Mouse (Mus musculus): ENCODE data around the gene Manf. TPM values are rescaled to one million over a fixed set of nuclear protein-coding genes. Genes with fewer than 3 reads are reported as not detected.

Gene Manf
- polyA plus RNA-seq, 1 experiment from 2014 or later = 242 TPM

DNA sequence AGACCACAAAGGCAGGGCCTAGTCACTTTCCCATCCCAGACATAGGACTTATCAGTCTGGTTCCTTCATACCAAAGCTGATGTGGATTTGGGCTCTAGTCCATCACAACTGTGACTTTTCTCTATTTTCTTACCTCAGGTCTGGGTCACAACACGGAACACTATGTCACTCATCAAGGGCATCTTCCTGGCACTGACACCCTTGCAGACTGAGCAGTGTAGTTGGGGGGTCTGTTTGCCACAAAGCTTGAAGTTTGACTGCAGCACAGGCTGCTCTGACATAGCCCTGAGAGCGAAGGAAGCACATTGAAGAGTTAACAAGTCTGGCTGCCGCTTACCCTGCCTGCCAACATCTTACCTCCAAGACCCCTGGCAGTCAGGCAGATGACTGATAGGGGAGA is 8.7 kb downstream of the Manf start:
- Histone ChIP-seq H3K4me2 (peak overlapping the region; percentile 98), H3K36me3 (peaks cover 62% of the 10 kb centered on the region), H3K9ac (peak overlapping the region; percentile 58; the same call in 1 of the 2 replicates), H3K9me3 (no peaks in the 10 kb centered on the region), H3K4me3 (peak overlapping the region; percentile 25), H3K27me3 (no peaks in the 10 kb centered on the region), H3K27ac (no peak overlapping the region), H3K4me1 (peaks cover 52% of the 10 kb centered on the region)
- ATAC-seq (ENCODE audit: insufficient number of reproducible peaks, insufficient read depth, low FRiP score, low TSS enrichment, low read depth) = no peak
- WGBS = 75% methylated on average over 3 of the region's 3 CpGs

GRCm38 (mm10) chr9:106882176-106882575 is 9.6 kb downstream of the Manf start:
- no peak overlapping the region for H3K4me3 ChIP-seq
- 76% methylated on average over 4 of the region's 4 CpGs for WGBS
- H3K36me3 ChIP-seq = peaks cover 69% of the 10 kb centered on the region

DNA sequence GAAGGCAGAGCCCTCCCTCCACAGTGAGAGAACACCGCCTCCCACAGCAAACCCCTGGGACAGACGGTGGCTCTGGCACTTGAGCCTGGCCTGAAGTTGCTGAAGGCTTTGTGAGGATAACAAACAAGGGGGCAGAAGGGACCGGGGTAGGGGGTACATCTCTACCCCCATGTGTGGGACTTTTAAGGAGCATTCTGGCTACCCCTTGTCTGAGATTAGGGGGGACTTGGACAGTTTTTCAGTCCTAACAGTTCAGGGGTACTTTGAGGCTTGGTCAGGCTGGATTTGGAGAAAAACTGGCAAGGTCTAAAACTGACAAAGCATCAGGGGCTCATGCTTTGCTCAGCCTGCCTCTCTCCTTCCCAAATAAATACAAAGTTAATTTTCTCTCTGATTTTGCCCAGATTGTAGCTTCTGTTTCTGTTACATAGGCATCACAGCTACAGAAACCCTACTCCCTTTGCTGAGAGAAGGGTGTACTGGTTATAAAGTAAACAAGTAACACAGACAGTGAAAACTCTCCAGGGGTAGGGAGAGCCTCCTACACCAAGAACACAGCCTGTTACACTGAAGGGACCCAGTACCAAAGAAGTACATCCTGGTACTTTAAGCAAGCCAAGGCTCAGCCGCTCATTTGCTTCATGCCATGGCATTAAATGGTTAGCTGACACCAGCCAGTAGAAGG is 10.6 kb downstream of the Manf start:
- no peak overlapping the region for H3K4me3 ChIP-seq
- WGBS = 60% methylated on average over 4 of the region's 4 CpGs

More at GRCm38 (mm10) chr9:106882176-106882575, 9.6 kb downstream of the Manf start:
- Histone ChIP-seq H3K4me2 (no peak overlapping the region), H3K27ac (no peak overlapping the region), H3K27me3 (no peaks in the 10 kb centered on the region), H3K9me3 (no peaks in the 10 kb centered on the region), H3K9ac (no peak overlapping the region), H3K4me1 (peaks cover 43% of the 10 kb centered on the region)
- ATAC-seq (ENCODE audit: insufficient number of reproducible peaks, insufficient read depth, low FRiP score, low TSS enrichment, low read depth) = no peak

GRCm38 (mm10) chr9:106879471-106879870 is 12.3 kb downstream of the Manf start:
- Histone ChIP-seq H3K27me3 (no peaks in the 10 kb centered on the region), H3K4me1 (peaks cover 29% of the 10 kb centered on the region), H3K36me3 (peaks cover 86% of the 10 kb centered on the region), H3K4me2 (no peak overlapping the region), H3K27ac (no peak overlapping the region), H3K4me3 (no peak overlapping the region), H3K9me3 (no peaks in the 10 kb centered on the region), H3K9ac (no peak overlapping the region)
- 73% methylated on average over 4 of the region's 4 CpGs for WGBS
- no peak for ATAC-seq (ENCODE audit: insufficient number of reproducible peaks, insufficient read depth, low FRiP score, low TSS enrichment, low read depth)

More for the DNA sequence above, 10.6 kb downstream of the Manf start:
- Histone ChIP-seq H3K9ac (peak overlapping the region; percentile 44), H3K9me3 (no peaks in the 10 kb centered on the region), H3K4me1 (peaks cover 43% of the 10 kb centered on the region), H3K27ac (peak overlapping the region; percentile 69), H3K27me3 (no peaks in the 10 kb centered on the region), H3K4me2 (no peak overlapping the region), H3K36me3 (peaks cover 78% of the 10 kb centered on the region)
- no peak for ATAC-seq (ENCODE audit: insufficient number of reproducible peaks, insufficient read depth, low FRiP score, low TSS enrichment, low read depth)

DNA sequence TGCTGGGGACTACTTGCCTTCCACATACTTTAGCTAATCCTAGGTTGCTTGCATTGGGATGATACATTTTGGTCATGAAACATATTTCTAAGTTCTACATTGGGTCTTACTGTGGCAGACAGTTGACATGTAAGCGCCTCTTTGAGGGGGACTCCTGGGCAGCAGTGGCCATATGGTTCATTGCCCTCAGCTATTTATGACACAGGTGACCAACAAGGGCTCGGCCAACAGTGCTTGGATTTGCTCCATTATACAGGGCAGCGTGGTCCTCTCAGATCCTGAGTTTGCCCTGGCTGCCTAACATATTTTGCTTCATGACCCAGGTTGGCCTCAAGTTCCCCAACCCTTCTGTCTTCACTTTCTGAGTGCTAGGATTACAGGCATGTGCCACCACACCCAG is 15.1 kb downstream of the Manf start:
- Histone ChIP-seq H3K36me3 (peaks cover 80% of the 10 kb centered on the region), H3K27me3 (no peaks in the 10 kb centered on the region), H3K4me3 (no peak overlapping the region), H3K9me3 (no peaks in the 10 kb centered on the region), H3K4me2 (no peak overlapping the region), H3K27ac (no peak overlapping the region), H3K9ac (no peak overlapping the region), H3K4me1 (peaks cover 3% of the 10 kb centered on the region; the same call in 1 of the 2 replicates)
- 91% methylated on average over 3 of the region's 3 CpGs for WGBS
- ATAC-seq (ENCODE audit: insufficient number of reproducible peaks, insufficient read depth, low FRiP score, low TSS enrichment, low read depth) = no peak

DNA sequence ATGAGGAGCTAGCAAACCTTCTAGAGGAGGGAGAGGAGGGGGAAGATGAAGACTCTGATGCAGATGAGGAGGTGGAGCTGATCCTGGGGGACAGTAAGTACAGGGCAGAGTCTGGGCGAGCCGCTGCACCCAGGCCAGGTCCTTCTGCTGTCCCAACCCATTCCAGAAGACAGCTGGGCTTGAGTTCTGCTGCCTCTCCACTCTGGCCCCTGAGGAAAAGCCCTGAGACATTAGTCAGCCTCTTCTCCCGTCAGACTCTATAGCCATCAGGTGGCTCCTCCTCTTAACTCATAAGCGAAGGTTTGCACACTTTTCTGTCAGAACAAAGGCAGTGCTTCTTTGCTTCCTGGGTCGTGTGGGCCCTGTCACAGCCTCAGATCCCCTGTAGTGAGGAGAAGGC is 17.6 kb downstream of the Manf start:
- H3K4me3 ChIP-seq = no peak overlapping the region
- peaks cover 72% of the 10 kb centered on the region for H3K36me3 ChIP-seq
- no peak for ATAC-seq (ENCODE audit: insufficient number of reproducible peaks, insufficient read depth, low FRiP score, low TSS enrichment, low read depth)
- no peak overlapping the region for H3K9ac ChIP-seq
- no peak overlapping the region for H3K27ac ChIP-seq
- H3K4me2 ChIP-seq = no peak overlapping the region
- 84% methylated on average over 5 of the region's 5 CpGs for WGBS
- H3K9me3 ChIP-seq = no peaks in the 10 kb centered on the region
- no peaks in the 10 kb centered on the region for H3K4me1 ChIP-seq
- no peaks in the 10 kb centered on the region for H3K27me3 ChIP-seq

- no peak for ATAC-seq (ENCODE audit: insufficient number of reproducible peaks, insufficient read depth, low FRiP score, low TSS enrichment, low read depth)
- H3K27me3 ChIP-seq = no peaks in the 10 kb centered on the region
Observed at GRCm38 (mm10) chr9:106858036-106858435, 33.7 kb downstream of the Manf start.

DNA sequence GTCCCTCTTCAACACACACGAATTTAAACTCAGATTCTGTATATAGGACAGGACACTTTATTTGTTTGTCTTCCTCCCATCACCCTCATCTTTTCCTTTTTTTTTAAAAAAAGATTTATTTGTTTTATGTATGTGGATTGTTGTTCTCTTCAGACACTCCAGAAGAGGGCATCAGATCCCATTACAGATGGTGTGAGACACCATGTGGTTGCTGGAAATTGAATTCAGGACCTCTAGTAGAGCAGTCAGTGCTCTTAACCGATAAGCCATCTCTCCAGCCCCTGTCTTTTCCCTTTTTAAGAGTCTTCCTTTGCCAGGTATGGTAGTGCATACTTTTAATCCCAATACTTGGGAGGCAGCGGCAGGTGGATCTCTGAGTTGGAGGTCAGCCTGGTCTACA is 35.1 kb downstream of the Manf start:
- WGBS = 87% methylated on average over 3 of the region's 3 CpGs
- no peak overlapping the region for H3K4me2 ChIP-seq
- H3K27ac ChIP-seq = no peak overlapping the region
- H3K36me3 ChIP-seq = peaks cover 80% of the 10 kb centered on the region
- no peaks in the 10 kb centered on the region for H3K9me3 ChIP-seq
- H3K4me1 ChIP-seq = no peaks in the 10 kb centered on the region
- no peak overlapping the region for H3K9ac ChIP-seq
- ATAC-seq (ENCODE audit: insufficient number of reproducible peaks, insufficient read depth, low FRiP score, low TSS enrichment, low read depth) = no peak
- H3K4me3 ChIP-seq = no peak overlapping the region
- no peaks in the 10 kb centered on the region for H3K27me3 ChIP-seq

More at GRCm38 (mm10) chr9:106858036-106858435, 33.7 kb downstream of the Manf start:
- Histone ChIP-seq H3K27ac (no peak overlapping the region), H3K4me3 (no peak overlapping the region), H3K4me1 (no peaks in the 10 kb centered on the region), H3K36me3 (peaks cover 79% of the 10 kb centered on the region), H3K9ac (no peak overlapping the region), H3K9me3 (no peaks in the 10 kb centered on the region), H3K4me2 (no peak overlapping the region)
- 94% methylated on average over 11 of the region's 11 CpGs for WGBS

- Histone ChIP-seq H3K36me3 (peaks cover 76% of the 10 kb centered on the region), H3K27me3 (no peaks in the 10 kb centered on the region), H3K4me1 (no peaks in the 10 kb centered on the region), H3K27ac (no peak overlapping the region), H3K4me2 (no peak overlapping the region), H3K9ac (no peak overlapping the region), H3K4me3 (no peak overlapping the region), H3K9me3 (no peaks in the 10 kb centered on the region)
- 95% methylated on average over 6 of the region's 6 CpGs for WGBS
- ATAC-seq (ENCODE audit: insufficient number of reproducible peaks, insufficient read depth, low FRiP score, low TSS enrichment, low read depth) = no peak
Observed at GRCm38 (mm10) chr9:106842800-106843199, 49.0 kb downstream of the Manf start.

DNA sequence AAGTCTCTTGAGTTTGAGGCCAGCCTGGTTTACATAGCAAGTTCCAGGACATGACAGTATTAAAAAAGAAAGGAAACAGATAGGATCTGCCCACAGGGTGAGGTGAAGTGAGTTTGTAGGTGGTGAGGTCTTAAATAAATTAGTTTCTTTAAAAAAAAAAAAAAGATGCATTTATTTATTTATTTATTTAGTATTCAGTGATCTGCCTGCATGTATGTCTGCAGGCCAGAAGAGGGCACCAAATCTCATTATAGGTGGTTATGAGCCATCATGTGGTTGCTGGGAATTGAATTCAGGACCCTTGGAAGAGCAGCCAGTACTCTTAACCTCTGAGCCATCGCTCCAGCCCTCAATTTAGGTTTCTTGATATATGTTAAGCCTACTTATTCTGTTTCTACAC is 51.2 kb downstream of the Manf start:
- H3K4me2 ChIP-seq = no peak overlapping the region
- H3K4me3 ChIP-seq = no peak overlapping the region
- WGBS = 100% methylated on average over 1 of the region's 1 CpGs

DNA sequence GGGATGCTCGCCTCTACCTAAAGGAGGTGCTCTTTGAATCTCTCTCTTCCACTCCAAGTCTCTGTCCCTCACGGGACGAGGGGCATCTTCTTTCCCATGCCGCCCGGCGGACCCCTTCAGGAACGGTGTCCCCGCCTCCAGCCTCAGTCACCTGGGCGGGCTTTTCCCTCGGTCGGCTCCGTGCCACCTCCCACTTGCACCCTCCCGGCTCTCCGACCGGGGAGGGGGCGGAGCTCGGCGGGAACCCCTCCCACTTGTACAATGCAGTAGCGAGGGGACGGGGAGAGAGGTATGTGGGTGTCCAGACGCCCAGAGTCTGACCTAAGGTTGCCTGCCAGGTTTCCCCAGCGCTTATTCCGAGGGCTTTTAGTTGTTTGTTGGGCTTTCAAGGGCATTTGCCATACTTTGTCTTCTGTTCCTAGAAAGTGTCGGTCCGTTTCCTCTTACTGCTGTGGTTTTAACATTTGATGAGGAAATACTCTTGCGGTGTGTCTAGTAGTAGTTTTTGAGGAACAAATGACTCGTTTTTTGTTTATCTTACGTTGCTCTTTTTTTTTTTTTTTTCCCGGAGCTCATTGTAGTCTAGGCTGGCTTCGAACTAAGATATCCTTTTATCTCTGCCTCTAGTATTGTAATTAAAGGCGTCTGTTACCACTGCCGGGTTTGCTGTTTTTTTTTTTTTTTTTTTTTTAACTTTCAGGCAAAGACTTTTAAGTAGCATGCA is 69.2 kb downstream of the Manf start:
- Histone ChIP-seq H3K4me2 (peak overlapping the region; percentile 61), H3K27me3 (no peaks in the 10 kb centered on the region), H3K27ac (peak overlapping the region; percentile 92), H3K4me3 (peak overlapping the region; percentile 91), H3K36me3 (no peaks in the 10 kb centered on the region), H3K4me1 (peaks cover 4% of the 10 kb centered on the region; the same call in 1 of the 2 replicates), H3K9me3 (no peaks in the 10 kb centered on the region), H3K9ac (peak overlapping the region; percentile 92)
- 2% methylated on average over 32 of the region's 32 CpGs for WGBS
- ATAC-seq (ENCODE audit: insufficient number of reproducible peaks, insufficient read depth, low FRiP score, low TSS enrichment, low read depth) = peak; percentile 83

More for the DNA sequence above, 51.2 kb downstream of the Manf start:
- Histone ChIP-seq H3K4me1 (no peaks in the 10 kb centered on the region), H3K36me3 (peaks cover 79% of the 10 kb centered on the region), H3K9ac (no peak overlapping the region), H3K27me3 (no peaks in the 10 kb centered on the region), H3K9me3 (no peaks in the 10 kb centered on the region), H3K27ac (no peak overlapping the region)
- ATAC-seq (ENCODE audit: insufficient number of reproducible peaks, insufficient read depth, low FRiP score, low TSS enrichment, low read depth) = no peak
